Mouse (Mus musculus): Measurements from ENCODE around the gene Smarca2.

DNA sequence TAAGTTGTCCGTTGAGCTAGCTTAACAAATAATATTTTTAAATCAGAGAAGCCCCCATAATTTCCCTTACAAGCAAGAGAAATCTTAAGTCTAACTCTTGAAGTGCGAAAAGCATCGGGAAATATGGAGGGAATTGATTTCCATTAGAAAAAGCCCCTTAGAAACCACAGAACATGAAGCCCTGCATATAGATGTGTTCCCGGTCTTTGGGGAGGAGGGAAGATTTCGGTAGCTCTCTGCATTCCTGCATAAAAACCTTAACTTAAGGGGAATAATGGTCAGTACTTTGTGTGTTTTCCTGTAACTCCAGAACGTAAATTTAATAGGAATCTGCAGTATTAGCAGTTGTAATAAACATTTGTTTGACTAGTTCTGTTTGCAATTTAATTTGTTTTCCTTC, 143.8 kb downstream of the Smarca2 start:
- TF ChIP-seq CTCF (IDR thresholded peaks at IDR 0.05; ENCODE audit: control insufficient read depth, insufficient read depth, insufficient replicate concordance, low read depth, low read length): no peak
- no peak for TF ChIP-seq POLR2A (IDR thresholded peaks at IDR 0.05; ENCODE audit: control insufficient read depth, low read depth, low read length)
